Mouse (Mus musculus): ENCODE results near the gene Tprg.

The Tprg gene

GRCm38 (mm10) chr16:25333279-25334219 lies 46.9 kb downstream of the Tprg start:
- no peak for DNase-seq (ENCODE audit: low read depth, low spot score)

GRCm38 (mm10) chr16:25335058-25335703 lies 48.6 kb downstream of the Tprg start:
- no peak for DNase-seq (ENCODE audit: low read depth, low spot score)

GRCm38 (mm10) chr16:25349626-25350025 lies 63.0 kb downstream of the Tprg start:
- peak; percentile 66 for DNase-seq (ENCODE audit: low read depth, low spot score)

GRCm38 (mm10) chr16:25367834-25368233 lies 81.2 kb downstream of the Tprg start:
- no peak for DNase-seq (ENCODE audit: low read depth, low spot score)

GRCm38 (mm10) chr16:25369984-25370412 lies 83.4 kb downstream of the Tprg start:
- peak; percentile 20 for DNase-seq (ENCODE audit: low read depth, low spot score)

- DNase-seq (ENCODE audit: low read depth, low spot score) = no peak
Measured at GRCm38 (mm10) chr16:25374121-25374520, 87.5 kb downstream of the Tprg start.

GRCm38 (mm10) chr16:25374775-25375174 lies 88.2 kb downstream of the Tprg start:
- peak; percentile 12 for DNase-seq (ENCODE audit: low read depth, low spot score)

GRCm38 (mm10) chr16:25376720-25377373 lies 90.2 kb downstream of the Tprg start:
- peak; percentile 76 for DNase-seq (ENCODE audit: low read depth, low spot score)

GRCm38 (mm10) chr16:25377695-25378094 lies 91.1 kb downstream of the Tprg start:
- no peak for DNase-seq (ENCODE audit: low read depth, low spot score)

- no peak for DNase-seq (ENCODE audit: low read depth, low spot score)
Measured at GRCm38 (mm10) chr16:25385498-25386192, 99.0 kb downstream of the Tprg start.

GRCm38 (mm10) chr16:25394676-25395075 lies 108.1 kb downstream of the Tprg start:
- no peak for DNase-seq (ENCODE audit: low read depth, low spot score)

- DNase-seq (ENCODE audit: low read depth, low spot score) = no peak
Measured at GRCm38 (mm10) chr16:25404156-25404555, 117.5 kb downstream of the Tprg start.

GRCm38 (mm10) chr16:25407204-25407886 lies 120.7 kb downstream of the Tprg start:
- no peak for DNase-seq (ENCODE audit: low read depth, low spot score)

GRCm38 (mm10) chr16:25408032-25408431 lies 121.4 kb downstream of the Tprg start:
- no peak for DNase-seq (ENCODE audit: low read depth, low spot score)

GRCm38 (mm10) chr16:25411307-25411706 lies 124.7 kb downstream of the Tprg start:
- no peak for DNase-seq (ENCODE audit: low read depth, low spot score)

GRCm38 (mm10) chr16:25413885-25414284 lies 127.3 kb downstream of the Tprg start:
- no peak for DNase-seq (ENCODE audit: low read depth, low spot score)

- no peak for DNase-seq (ENCODE audit: low read depth, low spot score)
Measured at GRCm38 (mm10) chr16:25415186-25415585, 128.6 kb downstream of the Tprg start.

GRCm38 (mm10) chr16:25417875-25418630 lies 131.4 kb downstream of the Tprg start:
- no peak for DNase-seq (ENCODE audit: low read depth, low spot score)

- DNase-seq (ENCODE audit: low read depth, low spot score) = peak; percentile 3
Measured at GRCm38 (mm10) chr16:25422997-25423396, 136.4 kb downstream of the Tprg start.

- DNase-seq (ENCODE audit: low read depth, low spot score) = no peak
Measured at GRCm38 (mm10) chr16:25424001-25424400, 137.4 kb downstream of the Tprg start.

All from ES-CJ7 (cell line).